Mouse (Mus musculus) heart, postnatal 0 days (tissue): ENCODE data around the gene Fthl17a.

Experiments
- CTCF ChIP-seq: IDR thresholded peaks from 2 replicates; pipeline ENCODE4 v1.5.1; 2016; ENCODE audit warnings: antibody characterized with exemption, control low read depth, low read depth
- EP300 ChIP-seq: IDR thresholded peaks from 2 replicates; pipeline ENCODE4 v1.6.1; 2016; ENCODE audit warnings: antibody characterized with exemption, low read depth

DNA sequence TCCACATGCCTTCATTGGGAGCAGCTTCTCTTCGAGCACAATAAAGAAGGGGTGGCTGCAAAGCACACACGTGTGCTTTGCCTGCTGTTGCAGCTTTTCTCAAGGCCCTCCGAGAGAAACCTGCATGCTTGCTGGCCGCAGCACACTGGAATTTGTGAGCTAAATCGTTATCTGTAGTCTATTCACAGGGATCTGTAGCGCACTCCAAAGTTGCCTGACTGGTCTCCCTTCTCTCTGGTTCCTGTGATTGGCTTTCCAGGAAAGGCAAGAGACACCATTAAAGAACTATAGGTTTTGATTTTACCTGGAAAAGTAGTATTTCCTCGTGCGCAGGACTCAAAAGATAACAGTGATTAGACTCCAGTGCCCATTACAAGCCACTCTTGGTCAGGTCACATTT is 22.3 kb downstream of the Fthl17a start:
- TF ChIP-seq EP300 (no peak), CTCF (no peak)
